Mouse (Mus musculus) megakaryocyte, embryonic 14.5 days (primary cell): ENCODE data around the gene Arhgef11.

Source experiments
- FLI1 ChIP-seq: IDR thresholded peaks from 2 replicates; pipeline ENCODE4 v1.6.1; 2012; ENCODE audit warnings: low read length, inconsistent platforms, mixed read lengths
- GATA1 ChIP-seq: IDR thresholded peaks from 3 replicates; pipeline ENCODE4 v1.6.1; 2012; ENCODE audit warnings: mixed read lengths, low read length, inconsistent platforms, borderline replicate concordance

DNA sequence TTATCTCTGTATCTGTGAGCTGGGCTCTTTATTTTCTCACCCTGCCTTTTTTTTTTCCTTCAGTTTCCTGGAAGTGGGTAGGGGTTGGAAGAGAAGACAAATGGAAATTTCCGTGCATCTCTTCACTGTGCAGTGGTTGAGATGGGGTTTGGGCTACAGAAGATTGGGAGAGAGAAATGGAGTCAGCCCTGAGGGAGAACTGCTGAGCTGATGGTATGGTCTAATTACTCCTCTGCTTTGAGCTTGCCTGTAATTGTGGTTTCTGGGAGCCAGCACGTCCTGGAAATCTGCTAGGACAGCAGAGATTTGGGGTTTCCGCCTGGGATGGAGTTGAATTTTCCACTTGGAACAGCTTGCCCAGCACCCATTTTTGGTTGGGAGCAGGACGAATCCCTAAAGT is 43.1 kb downstream of the Arhgef11 start:
- no peak for TF ChIP-seq GATA1
- no peak for TF ChIP-seq FLI1
